Mouse (Mus musculus) kidney, adult 11 months (tissue): ENCODE measurements at regions not wholly inside any gene's neighbourhood (a gene's known extent, or its start where the extent isn't known, plus 50 kb on each side); places are given as distances from the start of the nearest gene placed in this dataset.
A peak's percentile ranks its signal among the peaks of the same experiment; 100 is the strongest.

Experiments
- DNase-seq: peaks from one replicate; pipeline ENCODE4 v3.0.0; 2022

GRCm38 (mm10) chrX:11490146-11490693, 162.6 kb downstream of the H2al1j start:
- DNase-seq: no peak

GRCm38 (mm10) chrX:11491235-11491634, 163.6 kb downstream of the H2al1j start:
- no peak for DNase-seq

DNA sequence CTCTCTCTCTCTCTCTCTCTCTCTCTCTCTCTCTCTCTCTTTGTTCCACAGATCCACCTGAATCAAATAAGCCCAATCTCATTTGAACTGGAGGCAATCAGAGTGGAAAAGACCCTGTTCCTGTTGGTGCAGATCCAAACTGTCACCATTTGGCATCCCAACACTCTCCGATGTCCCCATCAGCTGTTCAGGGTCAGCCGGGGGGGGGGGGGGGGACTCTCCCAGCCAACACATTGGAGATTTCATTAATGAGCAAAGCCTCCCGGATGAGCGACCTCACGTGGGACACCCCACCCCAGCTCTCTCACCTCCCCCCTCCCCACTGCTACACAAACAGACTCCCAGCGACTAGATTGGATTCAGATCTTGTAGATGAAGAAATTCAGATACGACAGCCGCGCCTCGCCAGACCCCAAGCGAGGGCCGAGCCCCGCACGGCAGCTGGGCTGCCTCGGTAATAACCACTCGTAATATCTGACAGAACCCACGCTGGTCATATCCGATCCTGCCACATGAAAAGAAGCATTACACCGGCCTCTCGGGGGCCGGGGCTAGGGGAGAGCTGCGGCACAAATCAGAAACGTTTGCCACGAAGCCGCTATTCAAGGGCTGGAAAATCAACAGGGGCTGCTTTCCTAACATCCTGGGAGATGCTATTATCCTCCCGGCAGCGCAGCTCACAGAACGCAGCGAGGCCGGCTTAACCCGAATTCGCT, 164.2 kb downstream of the H2al1j start:
- DNase-seq: no peak

- no peak for DNase-seq
These were observed 166.1 kb downstream of the H2al1j start for GRCm38 (mm10) chrX:11493526-11494245.

DNA sequence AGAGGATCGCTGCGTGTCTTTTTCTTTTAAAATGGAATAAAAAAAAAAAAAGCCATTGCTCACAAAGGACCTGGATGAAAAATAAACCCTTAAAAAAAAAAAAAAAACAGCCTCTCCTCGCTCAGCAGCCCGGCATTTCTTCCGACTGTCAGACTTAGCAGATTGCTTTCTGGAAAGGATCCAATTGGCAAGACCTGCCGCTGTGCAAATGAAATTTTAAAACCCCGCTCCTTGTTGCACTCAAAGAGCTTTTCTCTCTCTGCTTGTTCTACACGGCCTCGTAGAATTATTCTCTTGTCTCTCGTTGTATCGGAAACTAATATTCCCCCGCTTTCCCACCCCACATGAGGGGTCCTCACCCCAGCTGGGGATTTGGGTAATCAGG, 166.6 kb downstream of the H2al1j start:
- DNase-seq: no peak

DNA sequence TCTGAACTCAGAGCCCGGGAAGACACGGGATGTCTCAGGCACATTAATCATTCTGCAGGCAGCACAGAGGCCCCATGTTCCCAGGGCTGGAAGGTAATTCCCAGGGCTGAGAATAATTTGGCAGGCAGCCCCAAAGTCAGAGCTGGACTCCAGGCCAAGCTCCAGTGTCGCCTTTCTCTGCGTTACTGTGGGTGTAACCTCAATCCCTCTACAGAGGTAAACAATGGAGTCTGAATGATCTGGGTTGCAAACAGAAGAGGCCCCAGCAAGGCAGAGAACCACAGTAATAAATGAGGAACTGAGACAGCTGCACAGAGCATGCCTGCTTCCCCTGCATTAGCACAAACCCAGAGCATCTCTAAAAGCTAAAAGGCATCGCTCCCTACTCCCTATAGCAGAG, 184.8 kb downstream of the H2al1j start:
- DNase-seq: peak; percentile 25

DNA sequence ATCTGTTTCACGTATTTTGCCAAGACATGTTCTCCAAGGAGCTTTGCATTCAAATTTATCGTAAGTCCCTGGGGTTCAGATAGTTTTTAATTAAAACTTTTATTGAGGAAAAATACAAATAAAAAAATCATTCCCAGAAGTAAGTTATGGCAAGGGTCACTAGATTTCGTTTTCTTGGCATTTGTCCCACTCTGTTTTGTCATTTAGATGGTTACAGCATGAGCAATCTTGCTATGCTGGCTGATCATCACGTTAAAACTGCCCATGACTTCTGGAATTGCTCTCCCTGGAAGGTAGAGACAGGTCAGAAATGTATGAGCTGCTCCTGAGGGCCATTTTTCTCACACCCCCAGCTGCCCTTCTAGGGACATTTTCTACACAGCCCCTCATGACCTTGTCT, 185.3 kb downstream of the H2al1j start:
- DNase-seq: no peak

DNA sequence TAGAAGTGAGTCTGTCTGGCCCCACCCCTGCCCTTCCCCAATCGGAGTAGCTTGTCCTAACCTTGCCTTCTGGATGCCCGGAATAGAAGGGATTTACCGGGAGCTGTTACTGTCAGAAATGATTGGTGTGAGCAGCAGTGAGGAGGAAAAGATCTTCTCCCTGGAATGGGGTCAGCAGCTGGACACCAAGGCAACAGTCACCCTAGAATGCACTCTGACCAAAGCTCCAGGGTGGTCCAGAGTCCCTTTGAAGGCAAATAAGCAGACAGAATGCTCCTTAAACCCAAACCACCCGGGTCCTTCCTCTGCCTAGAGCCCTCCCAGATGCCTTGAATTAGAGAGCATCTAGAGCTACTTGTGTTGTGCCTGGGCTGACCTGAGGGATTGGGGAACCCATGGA, 196.2 kb downstream of the H2al1j start:
- DNase-seq: no peak

DNA sequence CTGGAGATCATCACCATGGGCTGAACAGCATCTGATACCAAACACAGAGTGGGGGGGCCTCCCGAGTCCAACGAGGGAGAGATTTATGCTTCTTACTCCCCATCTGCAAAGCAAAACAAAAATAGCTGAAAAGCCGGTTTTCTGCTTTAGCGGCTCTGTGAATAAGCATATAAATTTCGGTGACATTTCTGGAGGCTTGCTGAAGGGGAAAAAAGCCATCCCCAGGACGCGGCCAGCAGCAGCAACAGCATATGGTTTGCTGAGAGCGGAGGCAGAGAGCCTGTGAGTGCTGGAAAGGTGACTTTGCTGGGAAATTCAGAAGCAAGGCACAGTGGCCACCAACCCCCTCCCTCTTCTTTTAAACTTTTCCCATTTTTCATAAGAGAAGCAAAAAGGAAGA, 197.7 kb downstream of the H2al1j start:
- no peak for DNase-seq

GRCm38 (mm10) chrX:11528589-11528988, 201.0 kb downstream of the H2al1j start:
- DNase-seq: no peak

- no peak for DNase-seq
These were observed 201.6 kb downstream of the H2al1j start for GRCm38 (mm10) chrX:11529221-11529620.

- no peak for DNase-seq
These were observed 205.2 kb downstream of the H2al1j start for GRCm38 (mm10) chrX:11532817-11533216.

DNA sequence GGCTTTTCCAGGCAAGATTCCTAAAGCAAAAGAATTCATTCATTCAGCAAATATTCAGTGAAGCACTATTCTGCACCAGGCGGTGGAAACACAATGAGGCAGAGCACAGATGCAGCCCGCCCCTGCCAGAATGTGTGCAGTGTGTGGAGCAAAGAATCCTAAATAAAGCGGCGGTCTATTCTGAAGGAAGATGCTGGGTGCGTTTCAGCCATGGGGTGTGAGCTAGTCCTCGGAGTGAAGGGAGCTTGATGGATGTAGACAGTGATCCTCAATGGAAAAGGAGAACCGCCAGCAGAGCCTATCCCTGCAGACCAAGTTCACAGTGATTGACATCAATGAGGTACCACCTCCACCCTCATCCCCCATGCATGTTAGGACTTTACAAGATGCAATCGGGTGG, 206.2 kb downstream of the H2al1j start:
- DNase-seq: no peak

- no peak for DNase-seq
These were observed 213.4 kb downstream of the H2al1j start for GRCm38 (mm10) chrX:11541011-11541410.

GRCm38 (mm10) chrX:11550164-11550851, 222.7 kb downstream of the H2al1j start:
- no peak for DNase-seq

DNA sequence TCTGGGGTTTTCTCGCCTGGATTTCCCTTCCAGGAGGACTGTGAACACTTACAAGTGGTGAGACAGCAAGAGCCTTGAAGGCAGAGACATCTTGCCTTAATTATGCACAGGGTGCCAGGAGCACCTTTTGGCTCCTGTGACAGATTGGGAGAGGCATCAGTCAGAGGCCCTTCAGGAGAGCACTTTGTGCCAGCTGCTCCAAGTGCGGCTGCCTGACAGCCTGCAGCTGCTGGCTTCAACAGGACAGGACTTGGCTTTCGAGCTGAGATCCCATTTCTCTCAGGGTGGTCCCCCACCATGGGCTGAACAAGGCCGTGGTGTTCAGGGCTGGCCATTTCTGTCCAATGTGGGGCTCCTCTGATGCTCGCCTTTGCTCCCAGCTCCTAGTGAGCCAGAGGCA, 224.6 kb downstream of the H2al1j start:
- DNase-seq: no peak

- no peak for DNase-seq
These were observed 227.5 kb downstream of the H2al1j start for GRCm38 (mm10) chrX:11555035-11555570.

GRCm38 (mm10) chrX:11558260-11558659, 230.6 kb downstream of the H2al1j start:
- DNase-seq: no peak

DNA sequence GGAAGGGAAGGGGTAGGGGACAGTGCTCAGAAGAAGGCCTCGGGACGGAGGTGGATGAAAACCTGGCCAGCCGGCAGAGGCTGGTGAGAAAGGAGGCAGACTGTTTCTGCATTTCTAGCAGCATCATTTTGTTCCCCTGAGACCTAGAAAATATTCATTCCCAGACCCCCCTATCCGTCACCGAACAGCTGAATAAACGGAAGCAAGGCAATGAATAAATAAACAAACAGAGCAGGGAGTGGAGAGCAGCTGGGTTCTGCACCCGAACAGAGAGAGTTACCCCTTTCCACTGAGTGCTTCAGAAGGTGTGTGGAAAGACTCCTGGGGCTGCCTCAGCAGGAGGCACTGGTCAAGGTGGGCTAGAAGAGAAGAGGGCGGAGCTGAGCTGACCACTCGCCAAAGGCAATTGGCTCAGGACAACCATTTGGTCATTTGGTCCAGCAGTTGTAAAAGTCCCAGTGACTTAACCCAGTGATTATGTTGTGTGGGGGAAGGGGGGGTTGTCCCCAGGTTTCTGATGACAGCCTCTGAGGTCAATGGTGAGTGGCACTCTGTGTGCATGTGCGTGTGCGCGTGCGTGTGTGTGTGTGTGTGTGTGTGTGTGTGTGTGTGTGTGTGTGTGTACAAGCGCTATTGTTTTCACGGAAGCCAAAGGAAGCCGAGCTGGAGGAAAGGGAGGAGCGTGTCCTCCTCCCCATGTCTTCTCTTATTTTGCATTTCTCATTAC, 233.1 kb downstream of the H2al1j start:
- DNase-seq: no peak

- no peak for DNase-seq
These were observed 238.3 kb downstream of the H2al1j start for GRCm38 (mm10) chrX:11565888-11566287.

DNA sequence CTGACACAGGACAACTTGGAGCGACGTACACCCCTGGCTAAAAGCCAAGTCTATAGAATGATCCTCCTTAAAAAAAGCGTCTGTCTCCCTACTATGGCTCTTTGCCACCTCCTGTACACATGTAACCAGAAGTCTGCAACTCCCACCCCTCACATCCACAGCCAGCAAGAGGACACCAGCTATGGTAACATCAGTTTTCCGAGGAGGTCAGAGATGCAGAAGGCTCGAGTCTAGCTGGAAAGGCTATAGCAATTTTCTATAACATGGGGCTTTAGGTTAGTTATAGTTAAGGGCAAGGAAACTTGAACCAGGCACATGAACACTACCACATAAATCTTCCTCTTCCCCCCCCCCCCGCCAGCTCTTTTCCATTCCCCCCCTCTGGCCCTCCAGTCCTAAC, 240.2 kb downstream of the H2al1j start:
- DNase-seq: no peak

DNA sequence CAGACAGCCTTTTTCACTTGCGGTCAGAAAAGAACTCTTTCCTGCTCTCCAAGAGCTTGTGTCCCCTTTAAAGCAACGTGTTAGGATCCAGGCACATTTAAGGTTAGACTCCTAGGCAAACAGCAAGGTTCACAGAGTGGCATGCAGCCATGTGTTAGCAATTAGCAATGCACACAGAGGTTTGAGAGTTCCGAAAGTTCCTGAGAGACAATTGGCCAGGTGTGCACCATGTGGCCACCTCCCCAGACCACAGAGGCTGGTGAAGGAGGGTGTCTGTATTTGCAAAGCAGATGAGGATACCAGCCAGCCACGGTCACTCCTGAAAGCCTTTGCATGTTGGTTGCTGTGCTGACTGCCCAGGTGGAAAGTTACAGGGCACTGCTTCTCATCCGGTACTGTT, 240.6 kb downstream of the H2al1j start:
- peak; percentile 50 for DNase-seq

GRCm38 (mm10) chrX:11574354-11574753, 246.7 kb downstream of the H2al1j start:
- no peak for DNase-seq
